Comparison of ENCODE assay signal across 13 mouse cellular contexts in the genomic region with DNA sequence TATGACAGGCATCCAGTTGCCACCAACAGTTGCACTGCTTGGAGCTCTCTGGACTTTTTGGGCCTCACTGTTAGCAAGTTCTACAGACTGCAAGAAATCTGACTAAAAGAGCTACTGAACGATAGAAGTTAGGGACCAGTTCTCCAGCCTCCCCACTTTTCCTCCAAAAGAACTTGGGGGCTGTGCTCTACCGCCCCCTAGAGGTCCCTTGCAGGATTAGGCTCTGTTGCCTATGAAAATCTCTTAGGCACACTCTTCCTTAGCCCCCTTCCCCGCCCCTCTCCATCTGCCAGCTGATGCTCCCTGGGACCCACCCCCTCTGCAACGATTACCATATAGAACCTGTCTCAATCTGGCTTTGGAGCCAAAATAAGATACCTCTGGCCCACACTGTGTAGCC. TPM values are rescaled to one million over a fixed set of nuclear protein-coding genes. Genes with fewer than 3 reads are reported as not detected.
DNase-seq lines count a peak whose midpoint lies in the region; ATAC-seq and TF ChIP-seq lines count a peak whose summit lies in the region.
"Had no signal": no experiment of that assay in that cellular context is flagged by ENCODE, and none has a peak within 500 bp of the region (broad histone marks: within the 10 kb centered on the region; RNA-seq: fewer than 3 reads in every experiment).

No protein-coding gene starts in this region.

- TF ChIP-seq CTCF in hindbrain, postnatal 0 days (IDR thresholded peaks at IDR 0.05; ENCODE audit: low read depth): peak; percentile 47
- TF ChIP-seq CTCF in bone marrow macrophage, adult 2 months (IDR thresholded peaks at IDR 0.05; ENCODE audit: low read depth, low read length): peak; percentile 28; the same call in 1 of the 2 replicates

- H3K9me3 ChIP-seq in hindbrain, postnatal 0 days (ENCODE audit: low read length): no peaks in the 10 kb centered on the region
- no peaks in the 10 kb centered on the region for H3K9me3 ChIP-seq in hindbrain, embryonic 12.5 days (replicated peaks)

- no peak overlapping the region for H3K9ac ChIP-seq in hindbrain, postnatal 0 days (replicated peaks; ENCODE audit: low read length)
- no peak overlapping the region for H3K9ac ChIP-seq in hindbrain, embryonic 12.5 days

- H3K4me3 ChIP-seq in hindbrain, postnatal 0 days (ENCODE audit: low read length): no peak overlapping the region
- no peak overlapping the region for H3K4me3 ChIP-seq in hindbrain, embryonic 12.5 days
- no peak overlapping the region for H3K4me3 ChIP-seq in bone marrow macrophage, adult 2 months (ENCODE audit: insufficient read depth, low read length)

- no peaks in the 10 kb centered on the region for H3K36me3 ChIP-seq in hindbrain, postnatal 0 days (ENCODE audit: insufficient read depth, low read length)
- H3K36me3 ChIP-seq in hindbrain, embryonic 12.5 days: no peaks in the 10 kb centered on the region
- no peaks in the 10 kb centered on the region for H3K36me3 ChIP-seq in splenic B cell, adult 2 months (ENCODE audit: control insufficient read depth, insufficient read depth, low read length, poor library complexity, severe bottlenecking)

- ATAC-seq in hindbrain, postnatal 0 days: no peak
- ATAC-seq in hindbrain, embryonic 12.5 days (ENCODE audit: low FRiP score): no peak

- 59% methylated on average over 4 of the region's 4 CpGs for WGBS in hindbrain, postnatal 0 days
- WGBS in hindbrain, embryonic 12.5 days: 64% methylated on average over 4 of the region's 4 CpGs

- no peak overlapping the region for H3K4me2 ChIP-seq in hindbrain, postnatal 0 days (ENCODE audit: low read depth, low read length)
- no peak overlapping the region for H3K4me2 ChIP-seq in hindbrain, embryonic 12.5 days (replicated peaks)

- DNase-seq in hindbrain, postnatal 0 days (ENCODE audit: low spot score): no peak
- DNase-seq in thymus, postnatal 0 days (ENCODE audit: low spot score): peak; percentile 19
- DNase-seq in thymus, postnatal 25 days: no peak
- DNase-seq in splenic B cell, adult 2 months (ENCODE audit: low read depth, low spot score): peak; percentile 18
- DNase-seq in gastrocnemius, postnatal 10 days: no peak
- DNase-seq in layer of hippocampus, adult 11-12 months (ENCODE audit: low spot score): no peak
- DNase-seq: adrenal gland, postnatal 14 days; kidney, adult 8-10 months had no signal

- H3K4me1 ChIP-seq in hindbrain, postnatal 0 days (ENCODE audit: insufficient read depth, low read length): no peaks in the 10 kb centered on the region
- H3K4me1 ChIP-seq in hindbrain, embryonic 12.5 days: peaks cover 20% of the 10 kb centered on the region
- no peaks in the 10 kb centered on the region for H3K4me1 ChIP-seq in bone marrow macrophage, adult 2 months (ENCODE audit: control insufficient read depth, insufficient read depth, low read length)

- no peak overlapping the region for H3K27ac ChIP-seq in hindbrain, postnatal 0 days
- no peak overlapping the region for H3K27ac ChIP-seq in hindbrain, embryonic 12.5 days
- no peak overlapping the region for H3K27ac ChIP-seq in bone marrow macrophage, adult 2 months (ENCODE audit: insufficient read depth, low read depth, low read length)

- no peaks in the 10 kb centered on the region for H3K27me3 ChIP-seq in hindbrain, postnatal 0 days (ENCODE audit: insufficient read depth, low read length)
- peaks cover 6% of the 10 kb centered on the region for H3K27me3 ChIP-seq in hindbrain, embryonic 12.5 days
- H3K27me3 ChIP-seq in splenic B cell, adult 2 months (ENCODE audit: control insufficient read depth, insufficient read depth, low read length, poor library complexity, severe bottlenecking): no peaks in the 10 kb centered on the region

- no peak for TF ChIP-seq POLR2A in bone marrow macrophage, adult 2 months (IDR thresholded peaks at IDR 0.05; ENCODE audit: borderline replicate concordance, low read depth, low read length)

RNA-seq across cellular contexts. Expression of a gene that starts 5.3 kb away (rescaled TPM):
- total RNA-seq in hindbrain, postnatal 0 days (2014; rRNA removed): 0.40 and 0.73 TPM in 2 replicates
- polyA plus RNA-seq in hindbrain, postnatal 0 days (2015; fragmentation: Nextera tagmentation; extraction: Ambion mirVana): 0.51 and 0.57 TPM in 2 replicates
- 0.30 and 0.44 TPM in 2 replicates for polyA plus RNA-seq in hindbrain, embryonic 12.5 days (2016; fragmentation: Nextera tagmentation; extraction: Ambion mirVana)
- 0.12 and 0.21 TPM in 2 replicates for polyA plus RNA-seq in thymus, postnatal 0 days (2015; fragmentation: Nextera tagmentation; extraction: Ambion mirVana)
- not detected in 2 replicates for polyA plus RNA-seq in bone marrow macrophage, adult 2 months (2012; ENCODE audit: insufficient read depth, insufficient read length, missing spikeins)
- total RNA-seq in gastrocnemius, postnatal 10 days (2021): under 1 TPM; 0.26 to 0.38 TPM
- total RNA-seq: left cerebral cortex, adult 8-10 months; monocyte, adult 5-6 weeks had no signal

RNA-seq across cellular contexts. Expression of a gene that starts 9.4 kb away (rescaled TPM):
- total RNA-seq in hindbrain, postnatal 0 days (2014; rRNA removed): not detected in 2 replicates
- not detected in 2 replicates for polyA plus RNA-seq in hindbrain, postnatal 0 days (2015; fragmentation: Nextera tagmentation; extraction: Ambion mirVana)
- 0.19 and 0.36 TPM in 2 replicates for polyA plus RNA-seq in hindbrain, embryonic 12.5 days (2016; fragmentation: Nextera tagmentation; extraction: Ambion mirVana)
- 0.12 TPM in 1 of 2 replicates, not detected in the other for polyA plus RNA-seq in thymus, postnatal 0 days (2015; fragmentation: Nextera tagmentation; extraction: Ambion mirVana)
- polyA plus RNA-seq in bone marrow macrophage, adult 2 months (2012; ENCODE audit: insufficient read depth, insufficient read length, missing spikeins): not detected in 2 replicates
- total RNA-seq in gastrocnemius, postnatal 10 days (2021): not detected
- total RNA-seq: adrenal gland, postnatal 14 days; left cerebral cortex, adult 8-10 months; monocyte, adult 5-6 weeks had no signal
- polyA plus RNA-seq: frontal cortex, adult 2 months had no signal

RNA-seq across cellular contexts. Expression of a gene that starts 32.7 kb away (rescaled TPM):
- 0.21 and 0.83 TPM in 2 replicates for total RNA-seq in hindbrain, postnatal 0 days (2014; rRNA removed)
- polyA plus RNA-seq in hindbrain, postnatal 0 days (2015; fragmentation: Nextera tagmentation; extraction: Ambion mirVana): 0.44 and 0.59 TPM in 2 replicates
- 0.33 and 0.46 TPM in 2 replicates for polyA plus RNA-seq in hindbrain, embryonic 12.5 days (2016; fragmentation: Nextera tagmentation; extraction: Ambion mirVana)
- 0.42 and 0.44 TPM in 2 replicates for polyA plus RNA-seq in thymus, postnatal 0 days (2015; fragmentation: Nextera tagmentation; extraction: Ambion mirVana)
- polyA plus RNA-seq in bone marrow macrophage, adult 2 months (2012; ENCODE audit: insufficient read depth, insufficient read length, missing spikeins): not detected in 2 replicates
- total RNA-seq in gastrocnemius, postnatal 10 days (2021): not detected
- total RNA-seq: left cerebral cortex, adult 8-10 months; monocyte, adult 5-6 weeks had no signal

RNA-seq across cellular contexts. Expression of a gene that starts 49.5 kb away (rescaled TPM):
- 20.8 and 30.8 TPM in 2 replicates for total RNA-seq in hindbrain, postnatal 0 days (2014; rRNA removed)
- polyA plus RNA-seq in hindbrain, postnatal 0 days (2015; fragmentation: Nextera tagmentation; extraction: Ambion mirVana): 19.4 and 20.5 TPM in 2 replicates
- polyA plus RNA-seq in hindbrain, embryonic 12.5 days (2016; fragmentation: Nextera tagmentation; extraction: Ambion mirVana): 13.9 and 15.2 TPM in 2 replicates
- 4.9 and 6.1 TPM in 2 replicates for polyA plus RNA-seq in thymus, postnatal 0 days (2015; fragmentation: Nextera tagmentation; extraction: Ambion mirVana)
- not detected in 2 replicates for polyA plus RNA-seq in bone marrow macrophage, adult 2 months (2012; ENCODE audit: insufficient read depth, insufficient read length, missing spikeins)
- total RNA-seq in gastrocnemius, postnatal 10 days (2021): 10 to 100 TPM; 12.7 to 16.1 TPM
- total RNA-seq: monocyte, adult 5-6 weeks had no signal

Comparison
In these comparisons a context has a peak if more than half of its experiments do, and no peak if none do; other contexts are left out.
1. DNase-seq: peak in thymus, postnatal 0 days (single experiment) and splenic B cell, adult 2 months (single experiment); none in hindbrain, postnatal 0 days (single experiment), thymus, postnatal 25 days (single experiment), gastrocnemius, postnatal 10 days (single experiment) and layer of hippocampus, adult 11-12 months (single experiment).